Mouse (Mus musculus): ENCODE data around the gene Rfxap. TPM values are rescaled to one million over a fixed set of nuclear protein-coding genes. Genes with fewer than 3 reads are reported as not detected.

Gene Rfxap
- polyA plus RNA-seq, 1 experiment: 24.3 TPM

DNA sequence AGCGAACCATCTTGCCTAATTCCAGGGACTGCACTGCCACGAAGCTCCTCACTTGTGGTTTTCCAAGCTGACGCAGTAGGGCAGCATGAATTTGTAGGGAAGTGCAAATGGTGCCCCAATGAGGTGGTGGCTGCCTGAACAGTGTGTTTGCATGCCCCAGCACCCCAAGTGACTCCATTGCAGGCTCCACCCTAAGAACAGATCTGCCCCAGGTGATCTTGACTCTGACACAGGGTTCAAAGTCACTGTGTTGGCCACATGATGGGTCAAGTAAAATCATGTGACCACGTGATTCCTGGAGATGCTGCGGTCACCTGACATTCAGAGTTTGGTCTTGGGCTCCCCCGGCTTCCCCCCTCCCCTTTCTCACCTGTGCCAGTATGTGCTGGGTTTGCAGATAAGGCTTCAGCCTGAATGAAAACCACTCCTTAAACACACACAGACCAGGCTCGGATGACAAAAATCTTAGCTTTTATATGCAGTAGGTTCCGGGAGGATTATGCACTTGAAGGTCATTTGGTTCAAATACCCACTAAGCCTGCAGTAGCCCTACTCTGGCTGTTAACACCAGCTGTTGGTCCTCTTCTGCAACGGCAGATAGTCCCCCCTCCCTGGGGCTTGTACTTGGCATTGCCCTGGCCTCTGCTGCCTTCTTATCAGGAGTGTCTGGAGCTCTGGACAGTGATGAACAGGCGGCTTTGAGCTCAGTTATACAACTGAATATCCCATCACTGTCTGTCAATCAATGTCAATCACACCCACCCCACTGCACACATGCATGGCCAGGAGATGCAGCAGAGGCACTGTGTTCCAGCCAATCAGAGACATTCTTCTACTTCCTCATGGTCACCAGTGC, 15.5 kb downstream of the Rfxap start:
- TF ChIP-seq REST (IDR thresholded peaks at IDR 0.05; ENCODE audit: insufficient read depth, insufficient read length): no peak
- no peak for TF ChIP-seq TCF3 (IDR thresholded peaks at IDR 0.05; ENCODE audit: insufficient read length, low read depth)
- no peak for TF ChIP-seq POLR2A (IDR thresholded peaks at IDR 0.05; ENCODE audit: insufficient read length, low read depth)
- TF ChIP-seq E2F4 (IDR thresholded peaks at IDR 0.05; ENCODE audit: insufficient read depth): no peak
- no peak for TF ChIP-seq POLR2AphosphoS2 (IDR thresholded peaks at IDR 0.05; ENCODE audit: insufficient read length, low read depth)
- TF ChIP-seq MYOG (IDR thresholded peaks at IDR 0.05; ENCODE audit: control insufficient read depth in 1 of 3, insufficient read depth in 1 of 3, insufficient read length in 2 of 3, low read depth in 2 of 3): no peak
- TF ChIP-seq CEBPB (IDR thresholded peaks at IDR 0.05; ENCODE audit: insufficient read depth, poor library complexity, severe bottlenecking): no peak
- TF ChIP-seq MYOD1 (IDR thresholded peaks at IDR 0.05; ENCODE audit: control insufficient read depth in 1 of 3, insufficient read length in 2 of 3, low read depth in 2 of 3): no peak
- TF ChIP-seq SRF (IDR thresholded peaks at IDR 0.05; ENCODE audit: control insufficient read depth, insufficient read length, low read depth): no peak
- TF ChIP-seq USF1 (IDR thresholded peaks at IDR 0.05; ENCODE audit: low read depth): no peak
- Histone ChIP-seq H3K4me3 (no peak overlapping the region), H3K27me3 (ENCODE audit: control insufficient read depth, insufficient read depth, insufficient read length) (no peaks in the 10 kb centered on the region), H3K36me3 (ENCODE audit: control insufficient read depth, insufficient read depth) (no peaks in the 10 kb centered on the region), H3ac (ENCODE audit: control insufficient read depth, insufficient read length) (no peak overlapping the region), H3K4me2 (ENCODE audit: low read depth) (no peak overlapping the region), H3K79me2 (ENCODE audit: control insufficient read depth, insufficient read depth) (no peaks in the 10 kb centered on the region)

DNA sequence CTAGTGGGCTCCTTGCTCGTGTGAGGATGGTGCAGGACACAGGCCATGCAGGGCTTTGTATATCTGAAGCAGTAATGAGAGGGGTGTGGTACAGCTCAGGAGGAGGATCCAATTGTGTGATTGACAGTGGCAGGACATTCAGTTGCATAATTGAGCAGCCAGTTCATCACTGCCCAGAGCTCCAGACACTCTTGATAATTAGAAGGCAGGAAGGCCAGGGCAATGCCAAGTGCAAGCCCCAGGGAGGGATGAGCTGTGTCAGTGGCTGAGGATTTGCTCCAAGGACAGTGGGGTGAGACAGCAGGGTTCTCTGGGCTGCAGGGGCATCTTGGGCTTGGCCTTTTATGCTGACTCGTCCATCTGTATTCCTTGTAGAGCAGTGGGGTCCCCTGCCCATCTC, 17.0 kb downstream of the Rfxap start:
- Histone ChIP-seq H3K27me3 (ENCODE audit: control insufficient read depth, insufficient read depth, insufficient read length) (no peaks in the 10 kb centered on the region), H3K79me2 (ENCODE audit: control insufficient read depth, insufficient read depth) (no peaks in the 10 kb centered on the region), H3K4me2 (ENCODE audit: low read depth) (no peak overlapping the region), H3K36me3 (ENCODE audit: control insufficient read depth, insufficient read depth) (no peaks in the 10 kb centered on the region), H3K4me3 (no peak overlapping the region), H3ac (ENCODE audit: control insufficient read depth, insufficient read length) (no peak overlapping the region)
- TF ChIP-seq E2F4 (IDR thresholded peaks at IDR 0.05; ENCODE audit: insufficient read depth): no peak
- no peak for TF ChIP-seq MYOD1 (IDR thresholded peaks at IDR 0.05; ENCODE audit: control insufficient read depth in 1 of 3, insufficient read length in 2 of 3, low read depth in 2 of 3)
- TF ChIP-seq MYOG (IDR thresholded peaks at IDR 0.05; ENCODE audit: control insufficient read depth in 1 of 3, insufficient read depth in 1 of 3, insufficient read length in 2 of 3, low read depth in 2 of 3): no peak
- TF ChIP-seq TCF12 (IDR thresholded peaks at IDR 0.05; ENCODE audit: insufficient read depth, poor library complexity, severe bottlenecking): no peak

DNA sequence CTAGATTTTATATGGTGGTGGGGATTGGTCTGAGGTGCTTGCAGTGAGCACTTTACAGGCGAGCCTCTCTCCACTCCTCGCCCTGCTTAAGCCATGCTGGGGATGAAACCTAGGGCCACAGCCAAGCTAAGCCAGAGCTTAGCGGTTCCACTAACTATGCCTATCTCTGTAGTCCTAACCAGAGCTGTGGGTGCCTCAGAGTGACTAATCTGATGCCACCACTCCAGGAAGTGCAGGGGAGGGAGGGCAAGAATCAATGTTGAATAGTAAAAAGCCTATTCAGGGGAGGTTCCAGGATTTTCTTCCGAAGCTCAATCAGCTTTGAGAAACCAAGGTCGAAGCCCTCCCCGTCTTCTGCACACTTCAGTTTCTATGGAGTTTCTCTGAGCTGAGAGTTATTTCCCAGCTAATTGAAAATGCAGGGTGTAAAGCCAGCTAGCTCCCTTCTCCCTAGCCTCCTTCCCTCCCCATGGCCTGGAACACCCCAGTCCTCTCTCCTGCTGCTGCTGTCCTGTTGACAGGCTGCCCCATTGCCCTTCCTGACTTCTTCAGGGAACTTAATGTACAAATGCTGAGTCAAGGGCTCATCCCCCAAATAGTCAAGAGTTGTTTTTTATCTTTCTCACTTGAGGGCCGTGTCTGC, 31.5 kb downstream of the Rfxap start:
- TF ChIP-seq POLR2A (IDR thresholded peaks at IDR 0.05; ENCODE audit: insufficient read length, low read depth): no peak
- no peak for TF ChIP-seq MYOD1 (IDR thresholded peaks at IDR 0.05; ENCODE audit: control insufficient read depth in 1 of 3, insufficient read length in 2 of 3, low read depth in 2 of 3)
- TF ChIP-seq REST (IDR thresholded peaks at IDR 0.05; ENCODE audit: insufficient read depth, insufficient read length): no peak
- TF ChIP-seq USF1 (IDR thresholded peaks at IDR 0.05; ENCODE audit: low read depth): no peak
- TF ChIP-seq CEBPB (IDR thresholded peaks at IDR 0.05; ENCODE audit: insufficient read depth, poor library complexity, severe bottlenecking): no peak
- no peak for TF ChIP-seq MYOG (IDR thresholded peaks at IDR 0.05; ENCODE audit: control insufficient read depth in 1 of 3, insufficient read depth in 1 of 3, insufficient read length in 2 of 3, low read depth in 2 of 3)
- TF ChIP-seq E2F4 (IDR thresholded peaks at IDR 0.05; ENCODE audit: insufficient read depth): no peak
- TF ChIP-seq POLR2AphosphoS2 (IDR thresholded peaks at IDR 0.05; ENCODE audit: insufficient read length, low read depth): no peak
- TF ChIP-seq TCF12 (IDR thresholded peaks at IDR 0.05; ENCODE audit: insufficient read depth, poor library complexity, severe bottlenecking): no peak
- TF ChIP-seq TCF3 (IDR thresholded peaks at IDR 0.05; ENCODE audit: insufficient read length, low read depth): no peak
- no peaks in the 10 kb centered on the region for H3K27me3 ChIP-seq (ENCODE audit: control insufficient read depth, insufficient read depth, insufficient read length)
- H3K4me2 ChIP-seq (ENCODE audit: low read depth): no peak overlapping the region
- H3K4me3 ChIP-seq: no peak overlapping the region
- H3K36me3 ChIP-seq (ENCODE audit: control insufficient read depth, insufficient read depth): no peaks in the 10 kb centered on the region
- H3K79me2 ChIP-seq (ENCODE audit: control insufficient read depth, insufficient read depth): no peaks in the 10 kb centered on the region
- H3ac ChIP-seq (ENCODE audit: control insufficient read depth, insufficient read length): no peak overlapping the region

DNA sequence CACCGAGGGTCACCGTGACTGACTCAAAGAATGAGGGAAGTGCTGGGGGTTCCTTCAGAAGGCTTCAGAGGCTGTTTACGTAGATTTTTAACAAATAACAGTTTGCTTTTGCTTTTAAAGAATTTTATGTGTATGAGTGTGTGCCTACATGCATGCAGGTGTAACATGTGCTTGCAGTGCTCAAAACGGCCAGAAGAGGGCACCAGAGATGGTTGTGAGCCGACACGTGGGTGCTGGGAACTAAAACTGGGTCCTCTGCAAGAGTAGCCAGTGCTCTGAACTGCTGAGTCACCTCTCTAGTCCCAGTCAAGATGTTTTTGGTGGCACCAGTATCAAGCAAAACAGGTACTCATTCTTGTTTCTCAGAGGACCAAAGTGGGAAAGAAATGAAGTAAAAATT, 34.0 kb downstream of the Rfxap start:
- Histone ChIP-seq H3K4me3 (no peak overlapping the region), H3ac (ENCODE audit: control insufficient read depth, insufficient read length) (no peak overlapping the region), H3K79me2 (ENCODE audit: control insufficient read depth, insufficient read depth) (no peaks in the 10 kb centered on the region), H3K4me2 (ENCODE audit: low read depth) (no peak overlapping the region), H3K36me3 (ENCODE audit: control insufficient read depth, insufficient read depth) (no peaks in the 10 kb centered on the region), H3K27me3 (ENCODE audit: control insufficient read depth, insufficient read depth, insufficient read length) (no peaks in the 10 kb centered on the region)
- TF ChIP-seq POLR2AphosphoS2 (IDR thresholded peaks at IDR 0.05; ENCODE audit: insufficient read length, low read depth): no peak
- TF ChIP-seq MAX (IDR thresholded peaks at IDR 0.05; ENCODE audit: low read depth): no peak
- TF ChIP-seq POLR2A (IDR thresholded peaks at IDR 0.05; ENCODE audit: insufficient read length, low read depth): no peak
- TF ChIP-seq MYOG (IDR thresholded peaks at IDR 0.05; ENCODE audit: control insufficient read depth in 1 of 3, insufficient read depth in 1 of 3, insufficient read length in 2 of 3, low read depth in 2 of 3): no peak

All from myocyte (in vitro differentiated cells).